22 mouse cellular contexts compared by ENCODE assay signal in genomic region chr8:56252314-56252713, GRCm38 (mm10). TPM values are rescaled to one million over a fixed set of nuclear protein-coding genes. Genes with fewer than 3 reads are reported as not detected.
DNase-seq lines count a peak whose midpoint lies in the region; TF ChIP-seq lines count a peak whose summit lies in the region.
"Had no signal": no experiment of that assay in that cellular context is flagged by ENCODE, and none has a peak within 500 bp of the region (broad histone marks: within the 10 kb centered on the region; RNA-seq: fewer than 3 reads in every experiment).

No protein-coding gene starts in this region.

- H3K27ac ChIP-seq in ES-Bruce4 (ENCODE audit: insufficient read depth, low read length), result peak overlapping the region; percentile 99
- peak overlapping the region; percentile 94 for H3K27ac ChIP-seq in ES-E14 (ENCODE audit: insufficient read depth, low read depth, low read length, poor library complexity, severe bottlenecking)
- H3K27ac ChIP-seq: embryonic facial prominence, embryonic 13.5 days; embryonic facial prominence, embryonic 15.5 days; forebrain, embryonic 10.5 days; forebrain, embryonic 12.5 days had no signal

- no peaks in the 10 kb centered on the region for H3K27me3 ChIP-seq in ES-Bruce4 (ENCODE audit: control insufficient read depth, insufficient read depth, low read length, poor library complexity, severe bottlenecking)
- H3K27me3 ChIP-seq: embryonic facial prominence, embryonic 13.5 days; embryonic facial prominence, embryonic 15.5 days; forebrain, embryonic 12.5 days had no signal

- no peaks in the 10 kb centered on the region for H3K36me3 ChIP-seq in ES-Bruce4 (ENCODE audit: control insufficient read depth, insufficient read depth, low read length, poor library complexity, severe bottlenecking)
- H3K36me3 ChIP-seq in ES-E14 (ENCODE audit: control insufficient read depth, insufficient read depth, low read length, poor library complexity, severe bottlenecking), result no peaks in the 10 kb centered on the region
- H3K36me3 ChIP-seq: embryonic facial prominence, embryonic 13.5 days; embryonic facial prominence, embryonic 15.5 days; forebrain, embryonic 10.5 days; forebrain, embryonic 12.5 days had no signal

- no peak for TF ChIP-seq POLR2A in ES-Bruce4 (IDR thresholded peaks at IDR 0.05; ENCODE audit: insufficient read depth, low read length)

- TF ChIP-seq EP300 in ES-Bruce4 (IDR thresholded peaks at IDR 0.05; ENCODE audit: insufficient read depth, low read depth, low read length), result peak; percentile 100

- no peak for TF ChIP-seq CTCF in ES-Bruce4 (IDR thresholded peaks at IDR 0.05; ENCODE audit: low read depth, low read length)

- DNase-seq in ES-E14 (ENCODE audit: low read depth, low spot score), result peak; percentile 69
- peak; percentile 71 for DNase-seq in WW6 (ENCODE audit: low read depth, low spot score)
- no peak for DNase-seq in urinary bladder, postnatal 14 days (ENCODE audit: low spot score)
- DNase-seq in spleen, adult 12 weeks (ENCODE audit: low spot score), result no peak
- no peak for DNase-seq in thymus, adult 18-20 months
- no peak for DNase-seq in adrenal gland, postnatal 10 days
- DNase-seq: adrenal gland, adult 8-10 months; adrenal gland, postnatal 25 days; cerebellum, adult 11 months; cerebellum, adult 18-20 months; cerebellum, adult 8-10 months; cerebellum, adult 9-11 months; cerebellum, postnatal 14 days; cerebellum, postnatal 36 days; embryo, embryonic 11 days had no signal

- in situ Hi-C loops in ES-E14 (cut with MboI; ENCODE audit: low sequenced_read_pairs in 2 of 2, unreplicated experiment in 2 of 2), result no loop called here

- H3K4me3 ChIP-seq in ES-Bruce4 (ENCODE audit: low read depth, low read length) (no peak overlapping the region), ES-E14 (ENCODE audit: insufficient read depth in 1 of 2, low read depth in 1 of 2, low read length in 2 of 2, poor library complexity in 1 of 2, severe bottlenecking in 1 of 2) (no peak overlapping the region; a peak in 1 of 4 replicates)
- H3K4me3 ChIP-seq: embryonic facial prominence, embryonic 13.5 days; embryonic facial prominence, embryonic 15.5 days; erythroblast, embryonic 14.5 days; forebrain, embryonic 10.5 days; forebrain, embryonic 12.5 days had no signal

- peaks cover 6% of the 10 kb centered on the region for H3K4me1 ChIP-seq in ES-Bruce4 (ENCODE audit: control insufficient read depth, insufficient read depth, low read length)
- H3K4me1 ChIP-seq in ES-E14 (ENCODE audit: control insufficient read depth in 2 of 2, insufficient read depth in 2 of 2, low read length in 2 of 2, poor library complexity in 1 of 2), result peaks cover 2 to 9% of the 10 kb centered on the region in 2 experiments; a peak in 2 of 4 replicates
- H3K4me1 ChIP-seq: embryonic facial prominence, embryonic 13.5 days; embryonic facial prominence, embryonic 15.5 days; forebrain, embryonic 10.5 days; forebrain, embryonic 12.5 days had no signal

- H3K9me3 ChIP-seq in ES-Bruce4 (replicated peaks; ENCODE audit: control insufficient read depth, insufficient read depth, low read length, poor library complexity, severe bottlenecking) (no peaks in the 10 kb centered on the region), ES-E14 (ENCODE audit: control insufficient read depth, insufficient read depth, low read depth, low read length) (no peaks in the 10 kb centered on the region)
- H3K9me3 ChIP-seq: embryonic facial prominence, embryonic 13.5 days; embryonic facial prominence, embryonic 15.5 days; forebrain, embryonic 10.5 days; forebrain, embryonic 12.5 days had no signal

- H3K9ac ChIP-seq in ES-Bruce4 (ENCODE audit: low read depth, poor library complexity, severe bottlenecking) (no peak overlapping the region), ES-E14 (ENCODE audit: insufficient read depth, low read depth, low read length, poor library complexity, severe bottlenecking) (no peak overlapping the region)
- H3K9ac ChIP-seq: embryonic facial prominence, embryonic 13.5 days; embryonic facial prominence, embryonic 15.5 days; forebrain, embryonic 12.5 days had no signal

TF ChIP-seq in ES-E14, 5 proteins besides CTCF, POLR2A, EP300 and RAD21:
- TF ChIP-seq ZNF384 (IDR thresholded peaks at IDR 0.05; ENCODE audit: low read depth, low read length) (no peak), HCFC1 (IDR thresholded peaks at IDR 0.05; ENCODE audit: borderline replicate concordance, insufficient read depth, low read length) (no peak), MAFK (IDR thresholded peaks at IDR 0.05; ENCODE audit: insufficient read depth, low read depth, low read length) (no peak), CHD2 (IDR thresholded peaks at IDR 0.05; ENCODE audit: low read depth, low read length) (peak; percentile 71; the same call in 1 of the 2 replicates), ZC3H11A (IDR thresholded peaks at IDR 0.05; ENCODE audit: borderline replicate concordance, low read depth, low read length) (no peak)

RNA-seq across cellular contexts. Expression of gene Hpgd, which starts 42.1 kb away (rescaled TPM):
- polyA plus RNA-seq in ES-Bruce4 (2011; ENCODE audit: insufficient read depth, insufficient read length, low read depth, missing spikeins), result 1.8 and 2.0 TPM in 2 replicates
- total RNA-seq in ES-E14 (2012; rRNA removed), result 0.32 and 1.1 TPM in 2 replicates
- 10 to 100 TPM; 10.2 to 16.0 TPM for total RNA-seq in adrenal gland, postnatal 10 days (2021)
- total RNA-seq: MEL had no signal

Comparison
In these comparisons a context has a peak if more than half of its experiments do, and no peak if none do; other contexts are left out.
1. DNase-seq: peak in ES-E14 (single experiment) and WW6 (single experiment); none in urinary bladder, postnatal 14 days (single experiment), spleen, adult 12 weeks (single experiment), thymus, adult 18-20 months (0 of 2) and adrenal gland, postnatal 10 days (single experiment).